In genomic region chr4:102516395-102516794, GRCm38 (mm10) we compare ENCODE assay signal across 7 mouse cellular contexts.
"Had no signal": no experiment of that assay in that cellular context is flagged by ENCODE, and none has a peak within 500 bp of the region (broad histone marks: within the 10 kb centered on the region; RNA-seq: fewer than 3 reads in every experiment).

No protein-coding gene starts in this region.

- DNase-seq: lung, adult 2 months; midbrain, embryonic 14.5 days had no signal

- H3K36me3 ChIP-seq: limb, embryonic 12.5 days; limb, embryonic 15.5 days; liver, embryonic 12.5 days; liver, embryonic 15.5 days; stomach, embryonic 15.5 days had no signal

- H3K27me3 ChIP-seq: limb, embryonic 12.5 days; limb, embryonic 15.5 days; liver, embryonic 12.5 days; liver, embryonic 15.5 days; stomach, embryonic 15.5 days had no signal

- H3K4me3 ChIP-seq: limb, embryonic 12.5 days; limb, embryonic 15.5 days; liver, embryonic 12.5 days; liver, embryonic 15.5 days; stomach, embryonic 15.5 days had no signal

- H3K27ac ChIP-seq: limb, embryonic 12.5 days; limb, embryonic 15.5 days; stomach, embryonic 15.5 days had no signal
